Mouse (Mus musculus): ENCODE measurements around the gene Lamp3. TPM values are rescaled to one million over a fixed set of nuclear protein-coding genes. Genes with fewer than 3 reads are reported as not detected.
"Not testable (repeated sequence)": the region's sequence is repeated elsewhere in the genome, so short reads cannot be mapped to it uniquely, and the experiment has no call there.

Lamp3 gene
- not detected in 2 replicates for polyA plus RNA-seq (2012)

- Histone ChIP-seq H3K4me1 (ENCODE audit: control insufficient read depth) (no peaks in the 10 kb centered on the region), H3K36me3 (ENCODE audit: control insufficient read depth) (no peaks in the 10 kb centered on the region), H3K9me3 (ENCODE audit: control insufficient read depth, low read length) (no peaks in the 10 kb centered on the region), H3K4me3 (replicated peaks) (no peak within 1 kb of the TSS), H3K27me3 (ENCODE audit: control insufficient read depth) (no peaks in the 10 kb centered on the region)
- TF ChIP-seq GATA1 (IDR thresholded peaks at IDR 0.05; ENCODE audit: low read length) (no peak), TAL1 (IDR thresholded peaks at IDR 0.05; ENCODE audit: low read length) (no peak)
Measured at GRCm38 (mm10) chr16:19706216-19706615, at the start of gene Lamp3. TSS of gene Lamp3 (minus strand) at chr16:19706375.

- Histone ChIP-seq H3K4me3 (replicated peaks) (no peak overlapping the region), H3K27me3 (ENCODE audit: control insufficient read depth) (no peaks in the 10 kb centered on the region), H3K9me3 (ENCODE audit: control insufficient read depth, low read length) (no peaks in the 10 kb centered on the region), H3K36me3 (ENCODE audit: control insufficient read depth) (no peaks in the 10 kb centered on the region), H3K4me1 (ENCODE audit: control insufficient read depth) (no peaks in the 10 kb centered on the region)
- TF ChIP-seq GATA1 (IDR thresholded peaks at IDR 0.05; ENCODE audit: low read length): no peak
- no peak for TF ChIP-seq TAL1 (IDR thresholded peaks at IDR 0.05; ENCODE audit: low read length)
Measured at GRCm38 (mm10) chr16:19732896-19733295, 26.7 kb upstream of the Lamp3 start.

GRCm38 (mm10) chr16:19724139-19724538 is 18.0 kb upstream of the Lamp3 start:
- not testable (repeated sequence) for H3K4me3 ChIP-seq (replicated peaks); H3K9me3 ChIP-seq (ENCODE audit: control insufficient read depth, low read length); H3K36me3 ChIP-seq (ENCODE audit: control insufficient read depth); H3K27me3 ChIP-seq (ENCODE audit: control insufficient read depth); H3K4me1 ChIP-seq (ENCODE audit: control insufficient read depth)

- Histone ChIP-seq H3K9me3 (ENCODE audit: control insufficient read depth, low read length) (no peaks in the 10 kb centered on the region), H3K4me3 (replicated peaks) (no peak overlapping the region), H3K36me3 (ENCODE audit: control insufficient read depth) (no peaks in the 10 kb centered on the region), H3K27me3 (ENCODE audit: control insufficient read depth) (no peaks in the 10 kb centered on the region), H3K4me1 (ENCODE audit: control insufficient read depth) (no peaks in the 10 kb centered on the region)
- no peak for TF ChIP-seq TAL1 (IDR thresholded peaks at IDR 0.05; ENCODE audit: low read length)
- TF ChIP-seq GATA1 (IDR thresholded peaks at IDR 0.05; ENCODE audit: low read length): no peak
Measured at GRCm38 (mm10) chr16:19720959-19721358, 14.8 kb upstream of the Lamp3 start.

GRCm38 (mm10) chr16:19707381-19707780 is 1.2 kb upstream of the Lamp3 start:
- H3K36me3 ChIP-seq (ENCODE audit: control insufficient read depth): no peaks in the 10 kb centered on the region
- no peak for TF ChIP-seq TAL1 (IDR thresholded peaks at IDR 0.05; ENCODE audit: low read length)
- no peak for TF ChIP-seq GATA1 (IDR thresholded peaks at IDR 0.05; ENCODE audit: low read length)
- no peaks in the 10 kb centered on the region for H3K9me3 ChIP-seq (ENCODE audit: control insufficient read depth, low read length)
- H3K27me3 ChIP-seq (ENCODE audit: control insufficient read depth): no peaks in the 10 kb centered on the region
- no peak overlapping the region for H3K4me3 ChIP-seq (replicated peaks)
- no peaks in the 10 kb centered on the region for H3K4me1 ChIP-seq (ENCODE audit: control insufficient read depth)

- Histone ChIP-seq H3K27me3 (ENCODE audit: control insufficient read depth) (no peaks in the 10 kb centered on the region), H3K4me3 (replicated peaks) (no peak overlapping the region), H3K36me3 (ENCODE audit: control insufficient read depth) (no peaks in the 10 kb centered on the region), H3K9me3 (ENCODE audit: control insufficient read depth, low read length) (no peaks in the 10 kb centered on the region), H3K4me1 (ENCODE audit: control insufficient read depth) (no peaks in the 10 kb centered on the region)
- TF ChIP-seq GATA1 (IDR thresholded peaks at IDR 0.05; ENCODE audit: low read length): no peak
- no peak for TF ChIP-seq TAL1 (IDR thresholded peaks at IDR 0.05; ENCODE audit: low read length)
Measured at GRCm38 (mm10) chr16:19699207-19699606, 7.0 kb downstream of the Lamp3 start.

- H3K9me3 ChIP-seq (ENCODE audit: control insufficient read depth, low read length): no peaks in the 10 kb centered on the region
- H3K36me3 ChIP-seq (ENCODE audit: control insufficient read depth): no peaks in the 10 kb centered on the region
- H3K27me3 ChIP-seq (ENCODE audit: control insufficient read depth): no peaks in the 10 kb centered on the region
- H3K4me1 ChIP-seq (ENCODE audit: control insufficient read depth): no peaks in the 10 kb centered on the region
- no peak overlapping the region for H3K4me3 ChIP-seq (replicated peaks)
- TF ChIP-seq GATA1 (IDR thresholded peaks at IDR 0.05; ENCODE audit: low read length) (no peak), TAL1 (IDR thresholded peaks at IDR 0.05; ENCODE audit: low read length) (no peak)
Measured at GRCm38 (mm10) chr16:19670768-19671357, 35.3 kb downstream of the Lamp3 start.

- Histone ChIP-seq H3K4me3 (replicated peaks) (no peak overlapping the region), H3K9me3 (ENCODE audit: control insufficient read depth, low read length) (no peaks in the 10 kb centered on the region), H3K36me3 (ENCODE audit: control insufficient read depth) (no peaks in the 10 kb centered on the region), H3K4me1 (ENCODE audit: control insufficient read depth) (no peaks in the 10 kb centered on the region), H3K27me3 (ENCODE audit: control insufficient read depth) (no peaks in the 10 kb centered on the region)
- TF ChIP-seq TAL1 (IDR thresholded peaks at IDR 0.05; ENCODE audit: low read length) (no peak), GATA1 (IDR thresholded peaks at IDR 0.05; ENCODE audit: low read length) (no peak)
Measured at GRCm38 (mm10) chr16:19666312-19666711, 39.9 kb downstream of the Lamp3 start.

GRCm38 (mm10) chr16:19629816-19630215 is 76.4 kb downstream of the Lamp3 start, which contains the start of gene Olfr171:
TSS of gene Olfr171 (minus strand) at chr16:19629916.
- H3K4me1 ChIP-seq (ENCODE audit: control insufficient read depth): no peaks in the 10 kb centered on the region
- H3K36me3 ChIP-seq (ENCODE audit: control insufficient read depth): no peaks in the 10 kb centered on the region
- no peak within 1 kb of the TSS for H3K4me3 ChIP-seq (replicated peaks)
- H3K27me3 ChIP-seq (ENCODE audit: control insufficient read depth): no peaks in the 10 kb centered on the region
- peaks cover 11% of the 10 kb centered on the region for H3K9me3 ChIP-seq (ENCODE audit: control insufficient read depth, low read length)
- TF ChIP-seq TAL1 (IDR thresholded peaks at IDR 0.05; ENCODE audit: low read length) (no peak), GATA1 (IDR thresholded peaks at IDR 0.05; ENCODE audit: low read length) (no peak)

GRCm38 (mm10) chr16:19611782-19612181 is 94.4 kb downstream of the Lamp3 start, which contains the start of gene Olfr170:
TSS of gene Olfr170 (minus strand) at chr16:19611882.
- not testable (repeated sequence) for H3K4me1 ChIP-seq (ENCODE audit: control insufficient read depth); H3K36me3 ChIP-seq (ENCODE audit: control insufficient read depth); H3K9me3 ChIP-seq (ENCODE audit: control insufficient read depth, low read length); H3K27me3 ChIP-seq (ENCODE audit: control insufficient read depth); H3K4me3 ChIP-seq (replicated peaks)

Other genes with a start within 250 kb of the Lamp3 start
- not detected in 2 replicates for gene Olfr166, start 222.7 kb downstream of the Lamp3 start, polyA plus RNA-seq (2012)
- gene Olfr167, start 184.1 kb downstream of the Lamp3 start, polyA plus RNA-seq (2012): not detected in 2 replicates
- not detected in 2 replicates for gene Olfr168, start 170.8 kb downstream of the Lamp3 start, polyA plus RNA-seq (2012)
- not detected in 2 replicates for gene Olfr169, start 134.6 kb downstream of the Lamp3 start, polyA plus RNA-seq (2012)
- gene Olfr170, start 94.5 kb downstream of the Lamp3 start, polyA plus RNA-seq (2012): not detected in 2 replicates
- 0.06 TPM in 1 of 2 replicates, not detected in the other for gene Olfr171, start 76.5 kb downstream of the Lamp3 start, polyA plus RNA-seq (2012)
- gene B3gnt5, start 53.8 kb upstream of the Lamp3 start, polyA plus RNA-seq (2012): 0.01 TPM in 1 of 2 replicates, not detected in the other